Mouse (Mus musculus) ES-E14 (cell line): ENCODE measurements around the gene Lbx1.

Source experiments
- CHD2 ChIP-seq: IDR thresholded peaks from 2 replicates; pipeline ENCODE4 v1.6.1; 2014; ENCODE audit warnings: mild to moderate bottlenecking, low read depth, low read length, inconsistent platforms
- HCFC1 ChIP-seq: IDR thresholded peaks from 2 replicates; pipeline ENCODE4 v1.6.1; 2012; ENCODE audit warnings: low read length, inconsistent platforms, borderline replicate concordance; ENCODE audit not compliant: insufficient read depth
- MAFK ChIP-seq: IDR thresholded peaks from 2 replicates; pipeline ENCODE4 v1.6.1; 2014; ENCODE audit warnings: mild to moderate bottlenecking, low read depth, low read length, inconsistent platforms; ENCODE audit not compliant: insufficient read depth
- ZC3H11A ChIP-seq: IDR thresholded peaks from 2 replicates; pipeline ENCODE4 v1.6.1; 2012; ENCODE audit warnings: low read depth, mild to moderate bottlenecking, inconsistent platforms, low read length, borderline replicate concordance
- ZNF384 ChIP-seq: IDR thresholded peaks from 2 replicates; pipeline ENCODE4 v1.6.1; 2012; ENCODE audit warnings: low read depth, low read length, inconsistent platforms

DNA sequence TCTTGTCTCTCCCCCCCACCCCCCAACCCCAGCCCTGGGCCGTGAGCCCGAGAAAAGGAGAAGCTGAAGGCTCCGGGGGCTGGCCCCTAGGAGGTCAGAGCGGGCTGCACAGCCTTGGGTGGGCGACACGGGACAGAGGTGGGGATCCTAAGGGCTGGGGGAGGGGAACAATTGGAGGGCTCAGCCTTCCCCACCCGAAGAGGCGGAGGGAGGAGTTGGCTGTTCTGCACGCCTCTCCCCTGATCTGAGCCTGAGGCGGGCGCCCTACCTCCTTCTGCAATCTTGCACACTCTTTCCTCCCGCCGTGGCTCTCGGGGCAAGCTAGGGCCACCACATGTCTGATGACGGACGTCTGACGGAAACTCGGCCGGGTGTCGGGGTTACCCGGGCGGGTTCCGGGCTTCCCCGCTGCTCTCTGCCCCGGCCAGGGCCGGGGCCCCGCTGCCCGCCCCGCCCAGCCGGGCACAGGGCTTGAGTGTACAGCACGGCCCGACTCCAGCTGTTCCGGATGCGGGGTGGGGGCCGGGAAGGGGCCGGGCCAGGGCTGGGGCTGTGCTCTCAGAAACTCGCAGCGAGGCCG lies 841 bp upstream of the Lbx1 start:
- TF ChIP-seq HCFC1, result no peak
- no peak for TF ChIP-seq MAFK
- no peak for TF ChIP-seq CHD2
- TF ChIP-seq ZNF384, result no peak
- no peak for TF ChIP-seq ZC3H11A
